Mouse (Mus musculus): ENCODE data around the gene Ahcyl2.

Ahcyl2 gene

DNA sequence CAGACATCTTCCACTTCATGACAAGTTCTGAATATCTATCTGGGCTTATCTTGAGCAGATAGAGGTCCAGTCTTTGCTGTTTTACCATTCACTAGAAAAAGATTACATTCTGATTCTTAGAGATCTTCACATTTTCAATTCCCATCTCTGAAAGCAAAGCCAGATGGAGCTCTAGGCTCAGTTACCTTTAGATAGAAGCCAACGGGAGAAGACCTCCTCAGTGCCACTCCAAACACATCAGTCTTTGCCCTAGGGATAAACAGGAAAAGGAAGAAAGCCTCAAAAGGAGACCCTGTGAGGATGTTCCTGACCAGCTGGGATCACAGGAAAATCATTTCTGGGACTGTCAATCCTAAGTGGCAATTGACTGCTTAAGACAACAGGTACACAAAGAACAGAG, 145.9 kb downstream of the Ahcyl2 start:
- DNase-seq (ENCODE audit: low read depth, low spot score): no peak

GRCm38 (mm10) chr6:29914136-29914535, 146.3 kb downstream of the Ahcyl2 start:
- DNase-seq (ENCODE audit: low read depth, low spot score): no peak

DNA sequence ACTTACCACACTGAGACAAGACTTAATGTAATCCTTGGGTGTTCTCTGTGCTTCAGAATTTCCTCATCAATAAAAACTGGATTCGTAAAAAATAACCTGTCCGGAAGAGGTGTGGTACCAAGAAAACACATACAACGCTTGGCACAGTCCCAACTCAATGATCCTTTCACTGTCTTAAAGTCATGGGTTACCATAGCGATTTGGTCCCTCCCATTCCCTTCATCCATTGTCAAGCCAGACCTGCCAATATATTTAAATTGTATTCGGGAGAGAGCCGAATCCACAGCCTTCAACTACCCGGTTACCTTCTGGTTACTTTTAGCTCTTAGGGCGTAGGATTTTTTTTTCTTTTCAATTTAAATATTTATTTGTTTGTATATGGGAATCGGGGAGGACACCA, 148.0 kb downstream of the Ahcyl2 start:
- no peak for DNase-seq (ENCODE audit: low read depth, low spot score)

- peak; percentile 54 for DNase-seq (ENCODE audit: low read depth, low spot score)
These were observed 148.9 kb downstream of the Ahcyl2 start, which contains the start of gene Strip2 for GRCm38 (mm10) chr6:29916530-29917382. Gene Strip2, plus strand, starts transcription at chr6:29917012.

DNA sequence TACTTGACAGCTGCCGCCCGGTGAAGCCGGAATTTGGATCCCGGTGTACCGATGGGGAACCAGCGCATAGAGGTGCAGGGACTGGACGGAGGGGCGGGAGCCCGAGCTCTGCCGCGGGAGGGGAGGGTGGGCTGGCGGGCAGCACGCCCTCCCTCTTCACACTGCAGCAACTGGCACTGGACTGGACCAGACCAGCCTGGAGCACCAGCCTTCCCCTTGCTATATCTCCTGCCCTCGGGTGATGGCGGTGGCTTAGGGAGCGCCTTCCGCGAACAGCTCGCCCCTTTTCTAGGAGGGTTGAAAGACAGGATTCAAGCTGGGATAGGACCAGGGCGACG, 149.5 kb downstream of the Ahcyl2 start:
- no peak for DNase-seq (ENCODE audit: low read depth, low spot score)

- no peak for DNase-seq (ENCODE audit: low read depth, low spot score)
These were observed 150.1 kb downstream of the Ahcyl2 start for GRCm38 (mm10) chr6:29917947-29918346.

GRCm38 (mm10) chr6:29923501-29923900, 155.7 kb downstream of the Ahcyl2 start:
- DNase-seq (ENCODE audit: low read depth, low spot score): no peak

DNA sequence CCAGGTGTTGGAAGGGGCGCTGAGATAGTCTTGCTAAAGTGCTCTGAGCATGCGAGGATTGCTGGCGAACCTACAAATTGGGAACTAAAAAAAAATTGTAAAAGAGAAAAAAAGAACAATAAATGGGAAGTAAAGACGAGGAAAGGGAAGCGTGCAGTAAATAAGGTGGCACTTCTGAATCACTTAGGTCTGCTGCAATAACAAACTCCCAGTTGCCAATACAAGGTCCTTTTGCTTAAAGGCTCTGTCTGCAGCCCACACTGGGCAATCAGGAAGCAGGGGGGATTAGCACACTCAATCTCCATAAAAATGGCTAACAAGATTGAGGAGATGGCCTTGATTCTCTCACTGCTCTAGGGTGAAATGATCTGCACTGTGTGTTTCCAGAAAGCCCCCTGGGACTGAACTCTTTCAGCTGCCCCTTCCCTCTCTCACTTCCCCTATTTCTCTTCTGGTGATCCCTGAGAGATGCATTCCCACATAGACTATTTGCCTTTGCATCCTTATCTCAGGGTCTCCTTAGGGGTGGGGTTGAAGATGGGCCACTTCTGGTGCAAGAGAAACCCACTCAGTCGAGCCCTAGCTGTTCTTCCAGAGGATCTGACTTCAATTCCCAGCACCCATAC, 157.9 kb downstream of the Ahcyl2 start:
- no peak for DNase-seq (ENCODE audit: low read depth, low spot score)

DNA sequence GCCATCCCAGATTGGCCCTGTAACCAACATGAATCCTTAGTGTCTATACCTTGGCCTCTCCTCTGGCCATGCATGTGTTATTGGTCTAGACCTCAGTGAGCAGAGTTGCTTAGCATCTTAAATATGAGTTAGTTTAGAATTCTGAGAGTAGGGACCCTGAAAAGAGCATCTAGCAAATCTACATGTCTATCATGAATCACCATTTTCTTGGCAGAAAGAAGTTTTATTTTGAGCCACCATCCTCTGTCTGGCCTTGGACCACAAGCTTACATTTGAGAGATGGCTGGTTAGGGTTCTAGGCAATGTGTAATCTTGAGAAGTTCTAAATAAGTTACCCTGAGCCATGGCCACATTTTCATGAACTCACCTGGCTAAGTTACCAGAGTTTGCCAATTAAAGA, 162.3 kb downstream of the Ahcyl2 start:
- no peak for DNase-seq (ENCODE audit: low read depth, low spot score)

- no peak for DNase-seq (ENCODE audit: low read depth, low spot score)
These were observed 162.9 kb downstream of the Ahcyl2 start for GRCm38 (mm10) chr6:29930665-29931064.

DNA sequence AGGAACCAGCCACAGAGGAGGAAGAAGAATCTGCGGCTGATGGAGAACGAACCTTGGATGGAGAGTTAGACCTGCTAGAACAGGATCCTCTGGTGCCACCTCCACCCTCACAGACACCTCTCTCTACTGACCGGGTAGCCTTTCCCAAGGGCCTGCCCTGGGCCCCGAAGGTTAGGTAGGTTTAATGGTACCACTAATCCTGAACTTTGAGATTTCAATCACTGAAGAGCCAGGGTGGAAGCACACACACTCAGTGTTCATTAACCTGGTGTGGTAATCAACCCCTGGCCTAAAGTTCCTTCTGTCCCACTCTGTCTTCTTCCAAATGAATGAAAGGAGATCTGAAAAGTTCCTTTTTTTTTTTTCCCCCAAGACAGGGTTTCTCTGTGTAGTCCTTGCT, 163.4 kb downstream of the Ahcyl2 start:
- no peak for DNase-seq (ENCODE audit: low read depth, low spot score)

- DNase-seq (ENCODE audit: low read depth, low spot score): no peak
These were observed 167.9 kb downstream of the Ahcyl2 start for GRCm38 (mm10) chr6:29935741-29936140.

- DNase-seq (ENCODE audit: low read depth, low spot score): no peak
These were observed 172.6 kb downstream of the Ahcyl2 start for GRCm38 (mm10) chr6:29940428-29940827.

- DNase-seq (ENCODE audit: low read depth, low spot score): no peak
These were observed 173.2 kb downstream of the Ahcyl2 start for GRCm38 (mm10) chr6:29941036-29941435.

GRCm38 (mm10) chr6:29944465-29944864, 176.7 kb downstream of the Ahcyl2 start:
- DNase-seq (ENCODE audit: low read depth, low spot score): peak; percentile 33

GRCm38 (mm10) chr6:29946568-29946967, 178.8 kb downstream of the Ahcyl2 start:
- DNase-seq (ENCODE audit: low read depth, low spot score): no peak

GRCm38 (mm10) chr6:29947823-29948222, 180.0 kb downstream of the Ahcyl2 start:
- no peak for DNase-seq (ENCODE audit: low read depth, low spot score)

DNA sequence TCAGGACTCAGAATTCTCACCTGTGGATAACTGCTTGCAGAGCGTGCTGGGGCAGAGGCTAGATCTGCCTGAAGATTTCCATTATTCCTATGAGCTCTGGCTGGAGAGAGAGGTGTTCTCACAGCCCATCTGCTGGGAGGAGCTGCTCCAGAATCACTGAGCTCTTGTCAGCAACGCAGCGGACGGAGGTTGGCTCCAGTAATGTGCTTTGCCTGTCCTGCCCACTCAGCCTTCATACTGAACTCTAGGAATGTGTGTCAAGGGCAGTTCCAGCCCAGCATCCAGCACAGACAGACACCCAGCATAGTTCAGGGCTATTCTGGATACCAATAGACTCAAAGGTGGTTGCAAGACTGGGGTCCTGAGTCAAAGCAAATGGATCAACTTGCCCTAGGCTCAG, 188.9 kb downstream of the Ahcyl2 start:
- DNase-seq (ENCODE audit: low read depth, low spot score): no peak

GRCm38 (mm10) chr6:29958669-29959068, 190.9 kb downstream of the Ahcyl2 start:
- DNase-seq (ENCODE audit: low read depth, low spot score): no peak

GRCm38 (mm10) chr6:29961081-29961480, 193.3 kb downstream of the Ahcyl2 start:
- no peak for DNase-seq (ENCODE audit: low read depth, low spot score)
